ENCODE assay signal across 27 mouse cellular contexts in genomic region chr6:7671429-7671828, GRCm38 (mm10). TPM values are rescaled to one million over a fixed set of nuclear protein-coding genes. Genes with fewer than 3 reads are reported as not detected.
DNase-seq lines count a peak whose midpoint lies in the region; ATAC-seq and TF ChIP-seq lines count a peak whose summit lies in the region.
"Had no signal": no experiment of that assay in that cellular context is flagged by ENCODE, and none has a peak within 500 bp of the region (broad histone marks: within the 10 kb centered on the region; RNA-seq: fewer than 3 reads in every experiment).

No protein-coding gene starts in this region.

- no peak overlapping the region for H3K27ac ChIP-seq in liver, embryonic 13.5 days
- H3K27ac ChIP-seq in liver, embryonic 14.5 days: no peak overlapping the region
- H3K27ac ChIP-seq: forebrain, embryonic 10.5 days; heart, embryonic 15.5 days; hindbrain, embryonic 14.5 days; hindbrain, postnatal 0 days had no signal

- H3K9me3 ChIP-seq in liver, embryonic 13.5 days (replicated peaks): no peaks in the 10 kb centered on the region
- H3K9me3 ChIP-seq in liver, embryonic 14.5 days (ENCODE audit: control insufficient read depth, low read length): no peaks in the 10 kb centered on the region
- H3K9me3 ChIP-seq: forebrain, embryonic 10.5 days; heart, embryonic 12.5 days; heart, embryonic 15.5 days had no signal

- WGBS in liver, embryonic 13.5 days (ENCODE audit: insufficient replicate concordance): 52% methylated on average over 3 of the region's 3 CpGs
- WGBS in liver, embryonic 14.5 days (ENCODE audit: insufficient replicate concordance): 53% methylated on average over 3 of the region's 3 CpGs

- DNase-seq in liver, embryonic 13.5 days: no peak
- DNase-seq in liver: no peak
- DNase-seq in liver, embryonic 14.5 days (ENCODE audit: low read depth in 3 of 3, low spot score in 3 of 3): no peak
- no peak for DNase-seq in spleen, adult 12 weeks (ENCODE audit: low spot score)
- DNase-seq in adrenal gland, postnatal 14 days: no peak
- DNase-seq: adrenal gland, postnatal 10 days; cerebellum, adult 11-12 months; cerebellum, adult 8-10 months; cerebellum, postnatal 10 days; cerebellum, postnatal 36 days; forebrain, postnatal 0 days; gastrocnemius, postnatal 36 days; heart, adult 18-20 months; heart, postnatal 10 days; heart, postnatal 4 days had no signal

- H3K4me1 ChIP-seq in liver, embryonic 13.5 days (replicated peaks): 0 out of 2 replicates have a peak, but pooled peaks cover 4% of the 10 kb centered on the region
- no peaks in the 10 kb centered on the region for H3K4me1 ChIP-seq in liver, embryonic 14.5 days (replicated peaks; ENCODE audit: control insufficient read depth in 2 of 2, insufficient read depth in 2 of 2, low read length in 1 of 2)
- H3K4me1 ChIP-seq: forebrain, embryonic 10.5 days; heart, embryonic 12.5 days; heart, embryonic 15.5 days had no signal

- H3K27me3 ChIP-seq in liver, embryonic 13.5 days: no peaks in the 10 kb centered on the region
- H3K27me3 ChIP-seq in liver, embryonic 14.5 days (ENCODE audit: control insufficient read depth, insufficient read depth, low read length): no peaks in the 10 kb centered on the region
- H3K27me3 ChIP-seq: heart, embryonic 12.5 days; heart, embryonic 15.5 days; Patski had no signal

- H3K36me3 ChIP-seq in liver, embryonic 13.5 days: peaks cover 40% of the 10 kb centered on the region
- H3K36me3 ChIP-seq in liver, embryonic 14.5 days (replicated peaks; ENCODE audit: control insufficient read depth, insufficient read depth, low read depth): peaks cover 37% of the 10 kb centered on the region
- H3K36me3 ChIP-seq: heart, embryonic 15.5 days had no signal

- no peak overlapping the region for H3K4me2 ChIP-seq in liver, embryonic 13.5 days
- H3K4me2 ChIP-seq in liver, embryonic 14.5 days (ENCODE audit: low read depth): no peak overlapping the region
- H3K4me2 ChIP-seq: heart, embryonic 12.5 days; heart, embryonic 15.5 days; hindbrain, embryonic 14.5 days had no signal

- no peak overlapping the region for H3K9ac ChIP-seq in liver, embryonic 13.5 days
- no peak overlapping the region for H3K9ac ChIP-seq in liver, embryonic 14.5 days (replicated peaks)
- H3K9ac ChIP-seq: forebrain, postnatal 0 days; heart, embryonic 12.5 days; heart, embryonic 15.5 days; hindbrain, embryonic 14.5 days had no signal

- no peak for TF ChIP-seq CTCF in liver, embryonic 14.5 days (IDR thresholded peaks at IDR 0.05; ENCODE audit: low read depth)

- peak; percentile 43 for ATAC-seq in liver, embryonic 13.5 days (ENCODE audit: low read depth)
- 0 out of 2 replicates have a peak, but pooled peaks have one; percentile 15 for ATAC-seq in common myeloid progenitor, adult 5-6 weeks (replicated peaks; ENCODE audit: low read depth, poor library complexity, severe bottlenecking)
- peak; percentile 42; the same call in 1 of the 2 replicates for ATAC-seq in liver, embryonic 14.5 days (ENCODE audit: insufficient read depth)
- peak; percentile 55 for ATAC-seq in megakaryocyte progenitor cell, adult 5-6 weeks (replicated peaks; ENCODE audit: poor library complexity)
- ATAC-seq: CD4-positive, CD25-positive, alpha-beta regulatory T cell, adult 4 months; forebrain, embryonic 14.5 days; hindbrain, postnatal 0 days; inflammation-experienced regulatory T-cells, adult 6 months; intestine, embryonic 16.5 days; Patski had no signal

- no peak overlapping the region for H3K4me3 ChIP-seq in liver, embryonic 13.5 days (replicated peaks)
- H3K4me3 ChIP-seq in liver, embryonic 14.5 days (ENCODE audit: insufficient read depth in 1 of 2, low read depth in 2 of 2, low read length in 2 of 2): no peak overlapping the region
- H3K4me3 ChIP-seq: forebrain, embryonic 10.5 days; heart, embryonic 12.5 days; heart, embryonic 15.5 days had no signal

- no peak for TF ChIP-seq EP300 in liver, embryonic 14.5 days (IDR thresholded peaks at IDR 0.05; ENCODE audit: low read depth)

RNA-seq across cellular contexts. Expression of gene Asns, which starts 21.6 kb away (rescaled TPM):
- polyA plus RNA-seq in liver, embryonic 13.5 days (2015; fragmentation: Nextera tagmentation; extraction: Ambion mirVana): 375 and 414 TPM in 2 replicates
- 62.3 and 69.7 TPM in 2 replicates for total RNA-seq in common myeloid progenitor, adult 5-6 weeks (2017)
- polyA plus RNA-seq in liver, embryonic 14.5 days (2012; rRNA removed): 70.0 and 103 TPM in 2 replicates
- polyA plus RNA-seq in liver, embryonic 14.5 days (2014; fragmentation: Nextera tagmentation; extraction: Ambion mirVana): 309 and 341 TPM in 2 replicates
- total RNA-seq in megakaryocyte progenitor cell, adult 5-6 weeks (2015): 64.9 and 95.9 TPM in 2 replicates
- 33.3 and 46.0 TPM in 2 replicates for total RNA-seq in megakaryocyte progenitor cell, adult 5-6 weeks (2017)
- 64.5 and 67.2 TPM in 2 replicates for total RNA-seq in adrenal gland, postnatal 14 days (2021)
